Mouse (Mus musculus) erythroid progenitor cell, adult 5-6 weeks (primary cell): ENCODE results near the gene Nmb. TPM values are rescaled to one million over a fixed set of nuclear protein-coding genes. Genes with fewer than 3 reads are reported as not detected.

ENCODE experiments used
- ATAC-seq: replicated peaks from 2 replicates; pipeline ENCODE4 v1.8.0; 2016; ENCODE audit warnings: moderate number of reproducible peaks, mild to moderate bottlenecking, moderate TSS enrichment, inconsistent platforms; ENCODE audit not compliant: poor library complexity, low FRiP score, severe bottlenecking
- total RNA-seq, 2 experiments: library from RNA; stranded (forward) in 1 of 2; stranded (reverse) in 1 of 2; fragments of 150-400 nt in 1 of 2; fragments of 186-747, 209-891 nt in 1 of 2; gene quantifications; 2 replicates each; pipeline versions ENCODE4 v1.2.3 to v1.2.4; 2015 to 2017; ENCODE audit warnings: low replicate concordance in 2 of 2

Gene Nmb
- total RNA-seq (2015; ENCODE audit: low replicate concordance) (17.6 TPM in 1 of 2 replicates, not detected in the other), total RNA-seq (2017; ENCODE audit: low replicate concordance) (2.9 TPM in 1 of 2 replicates, not detected in the other)

- ATAC-seq, result peak; percentile 55; the same call in 1 of the 2 replicates
Measured at GRCm38 (mm10) chr7:80904921-80905515, at the start of gene Nmb. Nmb (minus strand) TSS chr7:80905076.

- no peak for ATAC-seq
Measured at GRCm38 (mm10) chr7:80954251-80954650, 49.4 kb upstream of the Nmb start.

- no peak for ATAC-seq
Measured at GRCm38 (mm10) chr7:80952140-80952539, 47.3 kb upstream of the Nmb start.

- no peak for ATAC-seq
Measured at GRCm38 (mm10) chr7:80951461-80951860, 46.6 kb upstream of the Nmb start.

DNA sequence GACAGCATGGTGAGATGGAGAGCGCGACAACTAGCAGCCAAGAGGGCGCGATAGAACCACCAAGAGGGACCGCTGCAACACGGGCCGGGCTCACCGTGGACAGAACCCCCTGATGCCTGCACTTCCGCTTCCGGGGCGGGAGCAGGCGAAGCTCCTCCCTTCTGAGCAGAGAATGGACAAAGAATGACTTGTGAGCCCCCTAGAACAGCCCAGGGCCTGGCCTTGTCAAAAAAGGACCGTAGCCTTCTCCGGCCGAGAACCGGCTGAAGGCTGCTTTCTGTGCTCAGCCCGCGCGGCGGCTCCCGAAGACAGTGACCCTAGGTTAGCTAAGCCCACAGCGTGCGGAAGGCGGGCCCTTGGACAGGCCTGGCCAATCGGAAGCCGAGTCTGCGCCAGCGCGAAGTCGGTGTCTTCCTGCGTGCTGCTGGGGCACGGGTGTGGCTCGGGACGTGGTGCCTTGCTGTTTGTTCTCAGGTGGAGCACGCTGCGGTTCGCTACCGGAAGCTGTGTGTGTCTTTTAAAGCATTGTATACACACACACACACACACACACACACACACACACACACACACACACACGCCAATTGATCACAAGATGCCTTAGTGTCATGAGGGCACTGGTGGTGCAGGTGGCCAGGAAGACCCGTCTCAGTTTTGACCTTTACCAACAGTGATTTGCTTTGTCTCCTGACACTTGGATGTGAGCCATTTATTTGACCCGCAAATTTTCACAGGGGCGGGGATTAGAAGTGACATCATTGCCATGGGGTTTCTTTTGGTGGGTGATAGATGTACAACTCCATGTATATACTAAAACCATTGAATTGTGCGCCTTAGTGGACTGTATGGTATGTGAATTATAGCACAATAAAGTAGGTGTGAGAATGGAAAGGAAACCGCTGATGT, 42.8 kb upstream of the Nmb start, which contains the start of gene Sec11a:
TSS of gene Sec11a (minus strand) at position 336 of the 906 bp plus-strand sequence.
- peak; percentile 99 for ATAC-seq

DNA sequence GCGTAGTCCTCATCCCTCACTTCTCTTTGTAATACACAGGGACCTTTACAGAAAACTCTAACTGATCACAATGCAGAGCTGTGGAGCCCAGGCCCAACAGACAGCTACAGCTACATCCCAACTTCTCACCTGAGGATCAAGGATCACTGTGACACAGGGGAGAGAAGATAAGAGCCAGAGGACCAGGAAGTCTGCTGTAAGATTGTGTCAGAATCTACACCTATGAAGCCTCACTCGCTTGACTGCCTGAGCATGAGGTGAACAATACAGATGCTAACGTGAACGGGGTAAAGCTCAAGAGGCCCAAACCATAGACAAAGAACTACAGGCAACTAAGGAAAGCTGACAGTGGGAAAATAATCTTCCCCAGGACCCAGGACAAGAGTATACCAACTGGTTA, 34.9 kb upstream of the Nmb start:
- ATAC-seq, result no peak

GRCm38 (mm10) chr7:80937304-80937666, 32.4 kb upstream of the Nmb start:
- 0 out of 2 replicates have a peak, but pooled peaks have one; percentile 22 for ATAC-seq

- 0 out of 2 replicates have a peak, but pooled peaks have one; percentile 51 for ATAC-seq
Measured at GRCm38 (mm10) chr7:80936617-80937303, 31.9 kb upstream of the Nmb start.

DNA sequence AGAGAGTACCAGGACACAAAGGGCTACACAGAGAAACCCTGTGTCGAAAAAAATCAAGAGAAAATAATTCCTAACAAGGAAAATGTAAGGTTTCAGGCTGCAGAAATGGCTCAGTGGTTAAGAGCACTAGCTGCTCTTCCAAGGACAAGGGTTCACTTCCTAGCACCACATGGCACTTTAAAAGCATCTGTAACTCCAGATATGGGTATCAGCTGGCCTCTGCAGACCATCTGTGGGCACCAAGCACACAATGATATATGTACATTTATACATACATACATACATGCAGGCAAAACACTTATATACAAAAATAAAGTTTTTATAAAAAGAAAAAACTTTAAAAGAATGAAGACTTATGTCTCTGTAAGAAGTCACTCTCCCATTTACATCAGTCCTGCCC, 31.0 kb upstream of the Nmb start:
- ATAC-seq, result no peak

GRCm38 (mm10) chr7:80932777-80933176, 27.9 kb upstream of the Nmb start:
- no peak for ATAC-seq

DNA sequence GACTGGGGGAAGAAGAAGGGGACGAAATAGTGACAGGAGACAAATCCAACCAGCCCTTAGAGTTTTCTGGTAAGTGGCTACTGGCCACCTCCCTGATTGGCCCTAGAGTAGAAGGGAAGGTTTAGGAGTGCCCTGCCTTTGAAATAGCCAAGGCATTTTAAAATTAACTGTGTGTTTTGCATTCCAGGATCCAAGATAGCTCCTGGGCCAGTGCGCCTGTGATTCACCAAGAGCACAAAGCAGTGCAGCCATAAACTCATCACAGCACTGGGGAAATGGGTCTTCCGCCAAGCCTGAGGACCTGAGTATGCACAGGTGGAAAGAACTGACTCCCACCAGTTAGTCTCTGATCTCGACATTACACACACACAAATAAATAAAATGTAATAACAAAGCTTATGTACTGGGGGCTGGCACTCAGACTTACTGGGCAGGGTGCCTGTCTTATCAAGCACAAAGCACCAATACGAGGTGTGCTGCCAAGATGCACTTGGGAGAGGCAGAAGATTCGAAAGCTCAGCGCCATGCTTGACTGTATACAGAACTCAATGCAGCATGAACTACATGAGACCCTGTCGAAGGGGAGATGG, 26.8 kb upstream of the Nmb start:
- ATAC-seq, result no peak

GRCm38 (mm10) chr7:80923165-80923564, 18.3 kb upstream of the Nmb start:
- no peak for ATAC-seq

DNA sequence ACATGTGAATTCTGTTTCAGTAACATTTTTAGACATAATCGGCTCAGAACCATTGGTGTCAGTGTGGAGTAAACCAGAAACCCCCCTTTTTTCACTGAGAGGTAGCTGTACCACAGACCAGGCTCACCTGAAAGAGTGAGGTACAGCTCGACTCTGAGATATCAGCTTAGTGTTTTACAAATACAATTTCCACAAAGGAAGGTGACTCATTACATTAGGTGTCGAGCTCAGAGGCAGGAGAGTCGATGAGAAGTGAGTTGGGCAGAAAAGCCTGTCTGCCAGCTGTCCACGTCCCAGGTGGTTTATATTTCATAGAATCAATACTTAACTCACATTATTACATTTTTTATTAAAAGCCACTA, 14.8 kb upstream of the Nmb start:
- no peak for ATAC-seq

DNA sequence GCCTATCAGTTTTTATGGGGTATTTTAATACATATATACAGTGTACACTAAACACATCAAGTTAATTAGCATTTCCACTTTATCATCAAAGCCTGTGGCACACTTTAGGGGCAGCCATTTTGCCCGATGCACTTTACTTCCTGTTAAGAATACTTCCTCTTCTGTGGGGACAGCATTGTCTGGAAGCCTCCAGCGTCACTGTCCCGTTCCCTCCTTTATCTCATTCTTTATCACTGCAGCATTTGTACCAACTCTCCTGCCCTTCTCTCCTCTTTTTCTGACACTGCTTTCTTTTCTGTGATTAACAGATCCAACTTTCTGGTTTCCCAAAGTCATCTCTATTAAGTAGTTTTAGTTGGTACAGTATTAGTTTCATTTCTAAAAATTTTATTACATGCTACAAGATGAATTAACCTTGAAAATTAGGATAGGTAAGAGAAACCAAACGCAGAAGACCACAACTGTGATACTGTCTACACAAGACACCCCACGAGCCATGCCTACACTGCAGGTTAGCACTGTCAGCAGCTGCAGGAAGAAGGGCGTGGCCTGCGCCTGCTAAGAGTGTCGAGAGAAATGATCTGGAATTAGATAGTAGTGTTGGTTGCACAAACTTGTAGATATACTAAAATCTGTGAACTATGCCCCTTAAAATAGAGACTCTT, 14.2 kb upstream of the Nmb start:
- 0 out of 2 replicates have a peak, but pooled peaks have one; percentile 49 for ATAC-seq

DNA sequence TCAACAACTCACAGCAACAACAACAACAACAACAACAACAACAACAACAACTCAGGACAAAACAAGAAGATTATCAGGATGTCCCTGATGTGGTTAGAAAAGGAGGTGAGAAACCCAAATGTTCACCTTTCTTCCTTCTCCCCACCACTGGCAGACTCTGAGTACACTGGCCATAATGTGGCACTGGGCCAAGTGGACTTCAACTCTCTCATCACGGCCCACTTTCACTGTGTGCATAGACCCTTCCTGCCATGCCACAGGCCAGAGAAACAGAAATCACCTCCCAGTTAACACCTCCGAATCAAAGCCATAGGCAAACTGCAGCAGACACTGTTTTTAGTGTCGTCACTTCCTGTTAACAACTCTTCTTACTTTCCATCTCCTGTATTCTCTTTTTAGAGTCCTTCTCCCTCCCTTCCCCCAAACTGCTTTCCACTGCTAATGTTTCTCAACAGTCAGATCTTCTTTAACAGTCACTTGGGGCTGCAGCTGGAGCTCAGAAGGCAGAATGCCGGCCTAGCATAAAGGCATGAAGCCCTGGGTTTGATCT, 13.1 kb upstream of the Nmb start:
- no peak for ATAC-seq

DNA sequence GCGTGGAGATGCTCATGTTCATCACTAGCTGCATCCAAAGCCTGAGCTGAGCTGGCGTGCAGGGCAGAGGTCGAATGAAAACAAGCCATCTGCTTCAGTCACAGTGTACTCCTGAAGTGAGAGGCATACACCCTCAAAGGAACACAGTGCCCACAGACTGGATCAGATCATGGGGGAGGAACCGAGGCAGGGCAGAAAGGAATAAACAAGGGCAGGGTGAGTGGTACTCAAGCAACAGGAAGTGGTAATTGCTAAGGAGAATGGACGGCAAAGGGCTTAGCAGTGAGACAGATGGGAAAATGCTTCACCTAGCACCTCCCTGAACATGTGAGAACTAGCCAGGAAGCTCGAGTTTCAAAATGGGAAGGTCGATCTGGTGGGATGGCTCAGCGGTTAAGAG, 7.6 kb upstream of the Nmb start:
- ATAC-seq, result no peak

DNA sequence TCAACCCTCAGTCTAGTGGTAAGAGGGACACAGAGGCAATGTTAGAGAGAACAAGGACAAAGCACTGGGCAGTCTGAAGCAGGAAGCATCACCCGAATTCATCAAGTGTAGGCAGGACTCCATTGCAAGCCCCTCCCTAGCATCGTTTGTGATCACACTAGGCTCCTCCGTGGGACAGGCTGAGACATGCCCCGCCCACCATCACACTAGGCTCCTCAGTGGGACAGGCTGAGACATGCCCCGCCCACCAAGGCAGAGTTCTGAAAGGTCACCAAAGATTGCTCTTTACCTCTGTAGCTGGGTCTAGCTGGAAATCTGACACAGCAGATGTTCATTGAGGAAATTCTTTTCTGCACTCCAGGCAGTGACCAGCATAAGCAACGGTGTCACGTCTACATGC, 6.2 kb upstream of the Nmb start:
- ATAC-seq, result peak; percentile 67

GRCm38 (mm10) chr7:80903625-80904422, 1.1 kb downstream of the Nmb start:
- ATAC-seq, result no peak
